Mouse (Mus musculus) midbrain, embryonic 11.5 days (tissue): ENCODE results near the gene Lag3. TPM values are rescaled to one million over a fixed set of nuclear protein-coding genes. Genes with fewer than 3 reads are reported as not detected.

ENCODE experiments used
- ATAC-seq: fragments of 200-750 bp; cut with Nextera tagmentation; 2 replicates; pipeline ENCODE4 v1.8.0; 2017; ENCODE audit warnings: moderate TSS enrichment, moderate library complexity; ENCODE audit not compliant: low FRiP score
- DNase-seq: peaks from one replicate; pipeline ENCODE4 v3.0.0; 2015; ENCODE audit warnings: low spot score; ENCODE audit errors: missing footprints
- H3K27ac ChIP-seq: fragments of 300-500 bp; sonication (generic); 2 replicates; pipeline ENCODE4 v1.5.1; 2014; ENCODE audit warnings: low read depth, low read length
- H3K27me3 ChIP-seq: fragments of 300-500 bp; sonication (generic); 2 replicates; pipeline ENCODE4 v1.6.1; 2014; ENCODE audit warnings: mild to moderate bottlenecking, low read length, moderate library complexity, mixed read lengths; ENCODE audit not compliant: control insufficient read depth, insufficient read depth
- H3K36me3 ChIP-seq: fragments of 300-500 bp; sonication (generic); 2 replicates; pipeline ENCODE4 v1.6.1; 2014; ENCODE audit warnings: mild to moderate bottlenecking, low read length, moderate library complexity, mixed read lengths; ENCODE audit not compliant: control insufficient read depth, insufficient read depth
- H3K4me1 ChIP-seq: fragments of 300-500 bp; sonication (generic); 2 replicates; pipeline ENCODE4 v1.6.1; 2014; ENCODE audit warnings: low read length; ENCODE audit not compliant: control insufficient read depth, insufficient read depth
- H3K4me2 ChIP-seq: fragments of 300-500 bp; sonication (generic); 2 replicates; pipeline ENCODE4 v1.6.1; 2014; ENCODE audit warnings: mild to moderate bottlenecking, moderate library complexity
- H3K4me3 ChIP-seq: fragments of 300-500 bp; sonication (generic); 2 replicates; pipeline ENCODE4 v1.5.1; 2014; ENCODE audit warnings: low read depth, low read length
- H3K9ac ChIP-seq: fragments of 300-500 bp; sonication (generic); 2 replicates; pipeline ENCODE4 v1.6.1; 2014; ENCODE audit warnings: low read length
- H3K9me3 ChIP-seq: fragments of 300-500 bp; sonication (generic); 2 replicates; pipeline ENCODE4 v1.6.1; 2016; ENCODE audit warnings: low read length; ENCODE audit not compliant: control insufficient read depth
- WGBS: fragments of 180-500 bp; shearing (Covaris S2); extraction: QIAGEN DNeasy Blood & Tissue Kit; methylation state at CpG from one replicate; pipeline ENCODE4 v1.1.7; 2014; 5-methylcytosine and 5-hydroxymethylcytosine counted together
- polyA plus RNA-seq: library from polyadenylated mRNA; unstranded; fragments of >200 nt; fragmentation: Nextera tagmentation; extraction: Ambion mirVana; gene quantifications from 2 replicates; pipeline ENCODE4 v1.2.1, GENCODE M21; 2014

Lag3 gene
- polyA plus RNA-seq, 1 experiment from 2014 or later, result 2.4 TPM

DNA sequence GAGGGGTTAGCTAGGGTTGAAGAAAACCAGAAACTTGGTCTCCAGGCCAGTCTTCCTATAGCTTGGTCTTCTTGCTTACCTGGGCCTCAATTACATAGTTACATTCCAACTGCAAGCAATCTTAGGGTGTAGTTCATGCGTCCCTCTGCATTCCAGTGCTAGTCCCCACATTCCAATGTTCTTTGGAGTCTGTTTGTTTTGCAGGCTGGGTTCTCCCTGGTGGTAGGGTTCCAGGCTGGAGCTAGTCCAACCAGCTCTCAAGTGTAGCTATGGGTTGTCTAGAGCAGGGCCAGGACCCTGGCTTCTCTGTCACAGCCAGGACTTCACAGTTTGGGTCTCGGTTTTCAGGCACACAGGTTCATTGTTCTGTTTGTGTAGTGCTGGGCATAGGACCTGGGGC is 26.0 kb upstream of the Lag3 start:
- no peak overlapping the region for H3K4me3 ChIP-seq
- no peak overlapping the region for H3K4me2 ChIP-seq
- ATAC-seq (no peak), DNase-seq (no peak)
- peaks cover 29% of the 10 kb centered on the region for H3K36me3 ChIP-seq
- no peaks in the 10 kb centered on the region for H3K27me3 ChIP-seq
- 85% methylated on average over 2 of the region's 2 CpGs for WGBS
- no peak overlapping the region for H3K27ac ChIP-seq
- H3K9ac ChIP-seq, result no peak overlapping the region
- no peaks in the 10 kb centered on the region for H3K9me3 ChIP-seq
- peaks cover 2% of the 10 kb centered on the region for H3K4me1 ChIP-seq

DNA sequence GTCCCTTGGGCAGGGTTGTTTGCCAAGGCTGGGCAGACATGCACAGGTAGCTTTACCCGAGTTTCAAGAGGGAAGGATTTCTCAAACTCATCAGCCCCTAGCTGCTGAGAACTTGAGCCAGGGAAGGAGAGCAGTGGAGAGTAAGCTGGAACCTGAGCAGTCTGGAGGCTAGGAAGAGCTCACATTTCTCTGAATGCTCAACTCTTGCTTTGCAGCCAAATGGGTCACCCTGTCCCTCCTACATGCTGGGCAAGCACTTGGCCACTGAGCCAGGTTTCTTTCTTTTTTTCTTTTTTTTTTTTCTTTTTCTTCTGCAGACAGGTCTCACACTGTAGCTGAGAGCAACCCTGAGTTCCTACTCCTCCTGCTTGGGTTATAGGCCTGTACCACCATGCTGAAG is 25.2 kb upstream of the Lag3 start:
- no peak overlapping the region for H3K9ac ChIP-seq
- H3K27me3 ChIP-seq, result no peaks in the 10 kb centered on the region
- peaks cover 6% of the 10 kb centered on the region for H3K4me1 ChIP-seq
- no peak overlapping the region for H3K4me3 ChIP-seq
- WGBS, result 80% methylated on average over 1 of the region's 1 CpGs
- H3K9me3 ChIP-seq, result no peaks in the 10 kb centered on the region
- no peak overlapping the region for H3K27ac ChIP-seq
- H3K36me3 ChIP-seq, result peaks cover 29% of the 10 kb centered on the region
- DNase-seq, result no peak
- no peak for ATAC-seq
- H3K4me2 ChIP-seq, result no peak overlapping the region

DNA sequence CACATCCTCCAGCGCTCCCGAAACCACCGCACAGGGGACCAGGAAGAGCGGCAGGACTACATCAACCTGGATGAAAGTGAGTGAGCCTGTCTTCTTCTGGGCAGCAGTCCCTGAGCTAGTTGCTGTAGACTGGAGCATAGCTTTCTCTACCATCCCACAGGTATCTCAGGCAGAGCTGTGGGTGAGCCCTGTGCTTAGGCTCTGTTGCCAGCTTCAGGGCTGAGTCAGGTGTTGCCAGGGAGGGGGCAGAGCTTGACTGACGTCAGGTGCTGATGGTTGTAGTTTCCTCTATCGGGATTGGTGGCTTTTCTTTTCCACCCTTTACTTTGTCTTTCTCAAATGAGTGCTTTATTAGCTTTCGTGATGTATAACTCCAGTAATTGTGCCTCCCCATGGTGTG is 23.2 kb upstream of the Lag3 start:
- Histone ChIP-seq H3K27ac (no peak overlapping the region), H3K9ac (no peak overlapping the region), H3K4me2 (no peak overlapping the region), H3K4me3 (no peak overlapping the region), H3K9me3 (no peaks in the 10 kb centered on the region), H3K36me3 (peaks cover 29% of the 10 kb centered on the region), H3K4me1 (peaks cover 12% of the 10 kb centered on the region), H3K27me3 (no peaks in the 10 kb centered on the region)
- ATAC-seq (no peak), DNase-seq (no peak)
- 95% methylated on average over 7 of the region's 7 CpGs for WGBS

DNA sequence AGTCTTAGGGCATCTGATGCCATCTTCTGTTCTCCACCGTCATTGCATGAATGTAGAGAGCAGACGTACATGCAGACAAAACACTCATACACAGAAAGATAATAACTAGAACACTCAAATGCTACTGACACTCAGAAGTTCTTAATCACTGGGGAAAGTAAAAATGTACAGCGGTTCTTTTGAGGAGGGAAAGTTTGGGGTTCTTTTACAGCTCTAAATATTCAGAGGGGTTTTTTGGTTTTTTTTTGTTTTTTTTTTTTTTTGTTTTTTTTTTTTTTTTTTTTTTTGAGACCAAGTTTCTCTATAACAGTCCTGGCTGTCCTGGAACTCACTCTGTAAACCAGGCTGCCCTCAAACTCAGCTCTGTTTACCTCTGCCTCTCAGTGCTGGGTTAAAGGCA is 21.6 kb upstream of the Lag3 start:
- Histone ChIP-seq H3K4me1 (peaks cover 12% of the 10 kb centered on the region), H3K9ac (no peak overlapping the region), H3K36me3 (peaks cover 27% of the 10 kb centered on the region), H3K9me3 (no peaks in the 10 kb centered on the region), H3K4me3 (no peak overlapping the region), H3K27ac (no peak overlapping the region), H3K27me3 (no peaks in the 10 kb centered on the region), H3K4me2 (no peak overlapping the region)
- whole genome bisulfite sequencing, result 91% methylated on average over 3 of the region's 3 CpGs
- no peak for ATAC-seq
- no peak for DNase-seq

DNA sequence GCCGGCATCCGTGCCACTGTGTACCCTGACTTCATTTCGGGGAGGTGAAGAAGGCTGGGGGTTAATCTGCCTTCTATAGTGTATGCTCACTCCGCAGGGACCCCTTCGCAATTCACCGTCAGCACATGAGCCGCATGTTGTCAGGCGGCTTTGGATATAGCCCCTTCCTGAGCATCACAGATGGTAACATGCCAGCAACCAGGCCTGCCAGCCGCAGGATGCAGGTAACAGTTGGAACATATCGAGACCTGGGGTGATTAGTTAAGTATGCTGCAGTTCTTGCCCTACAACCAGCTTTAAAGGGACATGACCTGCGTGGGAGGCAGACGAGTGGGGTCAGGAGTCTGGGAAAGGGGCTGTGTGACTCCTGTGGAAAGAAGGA is 20.8 kb upstream of the Lag3 start:
- WGBS, result 52% methylated on average over 12 of the region's 12 CpGs
- H3K36me3 ChIP-seq, result peaks cover 22% of the 10 kb centered on the region
- ATAC-seq, result no peak
- H3K9me3 ChIP-seq, result no peaks in the 10 kb centered on the region
- H3K4me3 ChIP-seq, result peak overlapping the region; percentile 91
- H3K27me3 ChIP-seq, result no peaks in the 10 kb centered on the region
- no peak for DNase-seq
- H3K27ac ChIP-seq, result no peak overlapping the region
- H3K9ac ChIP-seq, result peak overlapping the region; percentile 88
- H3K4me2 ChIP-seq, result peak overlapping the region; percentile 53
- H3K4me1 ChIP-seq, result peaks cover 12% of the 10 kb centered on the region

DNA sequence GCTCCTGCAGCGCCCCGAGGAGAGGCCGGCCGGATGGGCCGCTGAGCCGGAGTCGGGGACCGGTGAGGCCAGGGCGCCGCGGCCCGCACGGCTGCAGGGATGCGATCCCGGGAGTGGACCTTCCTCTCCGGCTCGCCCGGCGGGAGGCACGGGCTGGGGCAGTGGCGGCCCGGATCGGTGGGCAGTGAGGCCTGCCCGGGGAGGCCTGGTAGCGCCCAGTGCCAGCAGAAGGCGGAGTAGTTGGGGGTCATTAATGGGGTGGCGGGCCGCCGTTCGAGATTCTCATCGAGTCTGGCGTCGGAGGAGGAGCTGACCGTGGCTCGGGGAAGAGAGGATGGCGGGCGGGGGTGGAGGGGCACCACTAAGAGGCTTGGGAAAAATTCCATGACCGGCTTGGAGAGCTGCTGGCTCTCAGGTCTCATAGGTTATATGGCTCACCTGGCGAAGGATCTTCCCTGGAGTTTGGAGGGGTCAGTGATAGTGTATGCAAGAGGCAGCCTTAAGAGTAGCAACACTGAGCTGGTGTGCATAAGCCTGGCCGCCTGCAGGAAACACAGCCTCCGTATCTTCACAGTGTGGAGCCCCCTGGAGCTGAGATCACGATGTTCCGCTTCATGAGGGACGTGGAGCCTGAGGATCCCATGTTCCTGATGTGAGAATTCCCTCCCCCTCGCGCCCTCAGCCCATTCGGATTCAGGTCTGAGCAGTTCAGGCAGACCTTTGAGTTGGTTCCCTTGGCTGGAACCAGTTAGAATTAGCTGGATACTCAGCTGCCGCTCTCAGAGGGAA is 20.2 kb upstream of the Lag3 start:
- ATAC-seq (peak; percentile 25), DNase-seq (peak; percentile 94)
- WGBS, result 2% methylated on average over 47 of the region's 48 CpGs
- Histone ChIP-seq H3K9me3 (no peaks in the 10 kb centered on the region), H3K4me1 (peaks cover 12% of the 10 kb centered on the region), H3K27ac (peak overlapping the region; percentile 89), H3K9ac (peak overlapping the region; percentile 88), H3K4me3 (peak overlapping the region; percentile 91), H3K4me2 (peak overlapping the region; percentile 53), H3K27me3 (no peaks in the 10 kb centered on the region), H3K36me3 (peaks cover 22% of the 10 kb centered on the region)

DNA sequence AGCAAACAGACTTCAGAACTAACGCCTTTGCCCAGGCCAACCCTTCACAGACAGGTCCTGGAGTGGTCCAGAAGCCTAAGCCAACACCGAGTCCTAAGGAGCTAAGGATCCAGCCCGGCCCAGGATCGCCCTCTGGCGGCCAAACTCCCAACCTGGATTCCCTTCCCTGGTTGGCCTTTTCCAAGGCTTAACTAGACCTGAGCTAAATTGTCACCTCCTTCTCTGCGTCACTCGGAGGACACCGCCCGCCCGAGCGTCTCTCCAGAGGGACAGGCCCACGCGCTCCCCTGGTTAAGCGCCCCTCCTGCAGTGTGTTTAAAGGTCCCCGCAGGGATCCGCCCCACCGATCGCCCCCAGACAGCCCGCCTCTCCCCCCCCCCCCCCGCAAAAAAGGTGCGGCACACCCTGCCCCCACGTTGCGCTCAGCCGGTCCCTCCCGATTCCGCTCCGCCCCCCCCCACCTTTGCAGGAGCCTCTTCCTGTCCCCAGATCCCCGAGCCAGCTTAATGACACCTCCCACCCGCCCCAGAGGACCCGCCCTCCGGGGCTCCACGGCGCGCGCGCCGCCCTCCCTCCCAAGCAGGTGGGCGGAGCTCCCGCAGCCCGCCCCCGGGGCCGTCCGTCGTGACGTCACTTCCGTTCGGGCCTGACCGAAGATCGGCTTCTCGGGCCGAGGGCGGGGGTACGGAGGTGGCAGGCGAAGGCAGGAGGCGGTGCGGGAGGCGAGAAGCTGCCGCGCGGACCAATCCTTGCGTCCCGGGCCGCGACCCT is 19.4 kb upstream of the Lag3 start, which contains the start of gene Mlf2:
Gene Mlf2 (plus strand): TSS at position 633 of the 771 bp plus-strand sequence.
- ATAC-seq, result peak; percentile 93
- peak within 1 kb of the TSS; percentile 88 for H3K9ac ChIP-seq
- H3K4me2 ChIP-seq, result peak within 1 kb of the TSS; percentile 53
- under 1% methylated on average over 40 of the region's 64 CpGs for WGBS
- H3K4me3 ChIP-seq, result peak within 1 kb of the TSS; percentile 91
- peaks cover 12% of the 10 kb centered on the region for H3K4me1 ChIP-seq
- DNase-seq, result peak; percentile 100
- H3K9me3 ChIP-seq, result no peaks in the 10 kb centered on the region
- H3K27me3 ChIP-seq, result no peaks in the 10 kb centered on the region
- peaks cover 17% of the 10 kb centered on the region for H3K36me3 ChIP-seq
- H3K27ac ChIP-seq, result peak within 1 kb of the TSS; percentile 89

DNA sequence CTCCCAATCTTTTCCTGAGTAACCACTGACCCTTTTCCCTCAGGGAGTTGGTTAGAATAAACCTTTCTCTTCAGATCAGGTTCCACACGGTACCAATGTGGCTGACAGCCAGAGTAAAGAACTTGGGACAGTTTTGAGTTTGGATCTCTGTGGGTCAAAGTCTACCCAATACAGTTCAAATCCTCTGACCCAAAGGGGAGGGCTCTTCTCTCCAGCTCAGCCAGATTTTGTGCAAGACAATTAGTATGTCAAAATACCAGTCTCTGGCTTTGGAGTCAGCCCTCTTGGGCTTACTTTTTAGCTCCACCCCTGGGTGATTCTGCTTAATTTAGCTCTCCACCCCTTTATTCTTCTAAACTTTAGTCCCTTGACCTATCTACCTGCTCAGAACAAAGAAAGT is 18.7 kb upstream of the Lag3 start:
- Histone ChIP-seq H3K9me3 (no peaks in the 10 kb centered on the region), H3K4me3 (peak overlapping the region; percentile 91; the same call in 1 of the 2 replicates), H3K4me1 (peaks cover 12% of the 10 kb centered on the region), H3K9ac (peak overlapping the region; percentile 88), H3K36me3 (peaks cover 13% of the 10 kb centered on the region), H3K27ac (peak overlapping the region; percentile 89), H3K4me2 (peak overlapping the region; percentile 53), H3K27me3 (no peaks in the 10 kb centered on the region)
- ATAC-seq (peak; percentile 0; the same call in 1 of the 2 replicates), DNase-seq (no peak)
- 35% methylated on average over 1 of the region's 1 CpGs for WGBS

DNA sequence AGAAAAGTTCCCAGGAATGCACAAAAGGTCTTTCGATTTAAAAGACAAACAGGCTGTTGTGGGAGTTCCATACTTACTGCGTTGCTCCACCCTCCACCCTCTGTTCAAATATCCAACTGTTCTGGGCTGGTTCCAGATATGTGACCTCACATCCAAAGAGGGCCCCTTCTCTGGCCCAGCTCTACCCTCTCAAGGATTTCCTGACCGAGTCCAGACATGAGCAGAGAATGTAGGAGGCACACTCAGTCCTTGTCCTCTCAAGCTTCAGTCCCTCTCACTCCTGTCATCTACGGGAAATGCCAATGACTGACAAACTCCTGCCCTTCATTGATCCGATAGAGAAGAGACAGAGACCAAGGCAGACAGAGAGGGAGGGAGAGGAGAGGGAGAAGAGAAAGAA is 14.4 kb upstream of the Lag3 start:
- H3K36me3 ChIP-seq, result no peaks in the 10 kb centered on the region
- no peak overlapping the region for H3K4me2 ChIP-seq
- H3K9ac ChIP-seq, result no peak overlapping the region
- no peaks in the 10 kb centered on the region for H3K27me3 ChIP-seq
- WGBS, result 58% methylated on average over 5 of the region's 5 CpGs
- no peak overlapping the region for H3K27ac ChIP-seq
- no peak for ATAC-seq
- no peaks in the 10 kb centered on the region for H3K9me3 ChIP-seq
- no peak for DNase-seq
- H3K4me3 ChIP-seq, result no peak overlapping the region
- peaks cover 8% of the 10 kb centered on the region for H3K4me1 ChIP-seq
